Mouse (Mus musculus) liver, adult 2 months (tissue): ENCODE data around the gene Pip5k1b. TPM values are rescaled to one million over a fixed set of nuclear protein-coding genes. Genes with fewer than 3 reads are reported as not detected.

Experiments used
- DNase-seq: peaks from one replicate; pipeline ENCODE4 v3.0.0-alpha.2; 2011; ENCODE audit warnings: low read depth, low spot score; ENCODE audit errors: extremely low read depth
- H3K27ac ChIP-seq: fragments of 200-500 bp; replicated peaks from 2 replicates; pipeline ENCODE4 v1.5.1; 2012; ENCODE audit warnings: low read depth, mild to moderate bottlenecking, control low read depth, inconsistent platforms, low read length; ENCODE audit not compliant: insufficient read depth
- H3K27me3 ChIP-seq: fragments of 200-500 bp; 2 replicates; pipeline ENCODE4 v1.6.1; 2012; ENCODE audit warnings: mild to moderate bottlenecking, moderate library complexity, low read length, inconsistent platforms; ENCODE audit not compliant: control insufficient read depth, insufficient read depth
- H3K36me3 ChIP-seq: fragments of 200-500 bp; 2 replicates; pipeline ENCODE4 v1.6.1; 2012; ENCODE audit warnings: low read length, inconsistent platforms; ENCODE audit not compliant: control insufficient read depth, insufficient read depth
- H3K4me1 ChIP-seq: fragments of 200-500 bp; 2 replicates; pipeline ENCODE4 v1.6.1; 2011; ENCODE audit warnings: low read length; ENCODE audit not compliant: control insufficient read depth, insufficient read depth
- H3K4me3 ChIP-seq: fragments of 200-500 bp; 2 replicates; pipeline ENCODE4 v1.5.1; 2011; ENCODE audit warnings: low read depth, mild to moderate bottlenecking, control low read depth, low read length, moderate library complexity; ENCODE audit not compliant: insufficient read depth
- H3K79me2 ChIP-seq: fragments of 200-500 bp; 2 replicates; pipeline ENCODE4 v1.6.1; 2012; ENCODE audit warnings: inconsistent platforms, mild to moderate bottlenecking, low read length, moderate library complexity; ENCODE audit not compliant: control insufficient read depth, insufficient read depth
- H3K9ac ChIP-seq: fragments of 200-500 bp; 2 replicates; pipeline ENCODE4 v1.6.1; 2012; ENCODE audit warnings: low read depth, mild to moderate bottlenecking, control low read depth, inconsistent platforms, low read length
- CTCF ChIP-seq: fragments of 200-500 bp; IDR thresholded peaks from 2 replicates; pipeline ENCODE4 v1.5.1; 2011; ENCODE audit warnings: low read depth, low read length, control low read depth
- POLR2A ChIP-seq: fragments of 200-500 bp; IDR thresholded peaks from 2 replicates; pipeline ENCODE4 v1.6.1; 2011; ENCODE audit warnings: low read length, control low read depth; ENCODE audit not compliant: insufficient read depth; ENCODE audit errors: extremely low read depth
- WGBS: fragments of 180-500 bp; shearing (Covaris S2); methylation state at CpG from one replicate; pipeline ENCODE4 v1.1.7; 2018; 5-methylcytosine and 5-hydroxymethylcytosine counted together
- polyA plus RNA-seq: library from polyadenylated mRNA; depleted of rRNA; stranded (reverse); fragments of >200 nt; gene quantifications from 2 replicates; pipeline ENCODE4 v1.2.3, GENCODE M21; 2012
- total RNA-seq: library from RNA; depleted of rRNA; stranded (reverse); fragments of >200 nt; gene quantifications from 2 replicates; pipeline ENCODE4 v1.2.3, GENCODE M21; 2014

Gene Pip5k1b
- total and polyA plus RNA-seq, 2 experiments = under 0.01 TPM; not detected in 1

- Histone ChIP-seq H3K4me3 (no peak overlapping the region), H3K9ac (no peak overlapping the region), H3K4me1 (no peaks in the 10 kb centered on the region), H3K27ac (no peak overlapping the region), H3K36me3 (no peaks in the 10 kb centered on the region), H3K79me2 (no peaks in the 10 kb centered on the region), H3K27me3 (no peaks in the 10 kb centered on the region)
- TF ChIP-seq POLR2A (no peak), CTCF (no peak)
- WGBS = 55% methylated on average over 4 of the region's 4 CpGs
- no peak for DNase-seq
Measured at GRCm38 (mm10) chr19:24493887-24494286, 61.8 kb downstream of the Pip5k1b start.

DNA sequence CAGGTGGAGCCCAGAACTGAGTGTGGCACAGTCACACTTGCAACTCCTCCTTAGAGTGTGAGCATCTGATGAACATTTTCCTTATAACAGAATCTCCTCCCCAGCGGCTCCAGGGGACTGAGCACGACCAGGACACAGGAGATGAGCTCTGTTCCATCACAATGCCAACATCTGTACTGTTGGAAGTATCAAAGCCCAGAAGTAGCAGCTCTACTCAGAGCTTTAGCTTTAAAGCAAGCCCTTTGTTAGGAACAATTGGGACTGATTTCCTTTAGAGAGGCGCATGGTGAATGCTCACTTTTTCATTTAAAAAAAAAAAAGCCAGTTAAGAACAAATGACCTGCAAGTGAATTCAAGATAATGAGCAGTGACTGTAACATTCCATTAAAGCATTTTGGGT lies 63.8 kb downstream of the Pip5k1b start:
- no peaks in the 10 kb centered on the region for H3K27me3 ChIP-seq
- no peak overlapping the region for H3K4me3 ChIP-seq
- H3K27ac ChIP-seq = no peak overlapping the region
- H3K9ac ChIP-seq = no peak overlapping the region
- no peaks in the 10 kb centered on the region for H3K4me1 ChIP-seq
- H3K79me2 ChIP-seq = no peaks in the 10 kb centered on the region
- WGBS = 69% methylated on average over 3 of the region's 3 CpGs
- no peaks in the 10 kb centered on the region for H3K36me3 ChIP-seq
- TF ChIP-seq CTCF (no peak), POLR2A (no peak)
- DNase-seq = no peak

GRCm38 (mm10) chr19:24490275-24490674 lies 65.4 kb downstream of the Pip5k1b start:
- no peak for DNase-seq
- Histone ChIP-seq H3K36me3 (no peaks in the 10 kb centered on the region), H3K9ac (no peak overlapping the region), H3K79me2 (no peaks in the 10 kb centered on the region), H3K27me3 (no peaks in the 10 kb centered on the region), H3K27ac (no peak overlapping the region), H3K4me3 (no peak overlapping the region), H3K4me1 (no peaks in the 10 kb centered on the region)
- no peak for TF ChIP-seq CTCF
- no peak for TF ChIP-seq POLR2A
- WGBS = 52% methylated on average over 5 of the region's 5 CpGs

DNA sequence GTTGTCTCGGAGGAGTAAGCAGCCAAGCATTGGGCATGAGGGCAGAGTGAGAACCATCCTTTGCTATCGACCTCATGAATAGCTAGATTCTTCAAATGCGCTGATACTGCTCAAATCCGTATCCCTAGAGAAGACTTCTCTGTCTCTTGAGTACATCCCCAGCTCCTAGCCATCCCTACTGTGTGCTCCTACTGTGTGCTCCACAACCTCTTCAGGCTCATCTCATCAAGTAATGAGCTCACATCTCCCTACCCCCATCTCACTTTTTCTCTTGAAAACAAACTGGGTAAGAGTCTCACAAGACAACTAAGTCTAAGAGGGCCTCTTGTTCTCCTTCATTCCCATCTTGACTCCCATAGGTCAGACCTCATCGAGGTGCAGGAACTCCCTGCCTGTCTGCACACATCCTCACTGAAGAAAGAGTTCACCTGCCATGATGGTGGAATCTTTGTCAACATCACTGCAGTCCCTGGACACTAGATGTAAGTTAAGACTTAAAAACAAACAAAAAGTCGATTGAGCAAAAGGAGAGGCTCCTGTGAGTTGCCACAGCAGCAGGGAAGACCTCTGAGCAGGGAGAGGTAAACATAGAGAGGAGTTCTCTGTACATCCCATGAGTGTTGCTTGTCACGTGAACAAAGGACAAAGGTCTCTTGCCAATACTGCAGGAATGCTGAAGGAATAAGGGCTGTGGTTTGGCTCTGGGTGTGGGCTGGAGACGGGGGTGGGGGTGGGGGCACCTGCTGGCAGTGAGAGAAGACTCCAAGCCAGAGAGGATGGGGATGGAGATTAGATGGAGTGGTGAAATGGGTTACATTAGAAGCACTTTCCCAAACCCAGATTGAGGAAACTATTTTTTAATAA lies 69.0 kb downstream of the Pip5k1b start:
- 64% methylated on average over 8 of the region's 8 CpGs for WGBS
- Histone ChIP-seq H3K79me2 (no peaks in the 10 kb centered on the region), H3K36me3 (no peaks in the 10 kb centered on the region), H3K27me3 (no peaks in the 10 kb centered on the region), H3K9ac (no peak overlapping the region), H3K4me1 (no peaks in the 10 kb centered on the region), H3K4me3 (no peak overlapping the region), H3K27ac (no peak overlapping the region)
- no peak for DNase-seq
- TF ChIP-seq POLR2A (no peak), CTCF (no peak)

DNA sequence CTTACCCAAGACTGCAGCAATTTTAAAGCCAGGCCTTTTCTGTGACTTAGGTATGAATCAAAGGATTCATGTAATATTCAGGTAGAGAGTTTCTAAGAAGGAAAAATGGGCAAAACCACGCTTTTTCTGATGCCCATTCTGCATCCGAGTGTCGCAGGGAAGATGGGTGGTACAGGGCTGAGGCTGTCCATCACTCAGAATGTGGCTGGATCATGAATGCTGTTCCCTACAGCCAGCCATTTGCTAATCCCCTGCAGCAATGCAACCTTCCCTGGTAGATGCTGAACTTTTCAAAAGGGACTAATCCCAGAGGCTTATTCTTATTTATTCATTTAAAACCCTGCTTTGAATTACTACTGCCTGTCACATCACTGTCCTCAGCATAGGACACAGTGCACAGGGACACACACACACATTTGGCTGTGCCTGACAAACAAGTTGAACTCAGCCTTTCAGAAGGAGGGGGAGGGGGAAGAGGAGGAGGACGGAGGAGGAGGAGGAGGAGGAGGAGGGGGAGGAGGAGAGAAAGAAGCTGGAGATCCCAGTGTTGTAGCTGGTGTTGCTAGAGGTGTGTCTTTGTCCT lies 71.0 kb downstream of the Pip5k1b start:
- 72% methylated on average over 4 of the region's 4 CpGs for WGBS

GRCm38 (mm10) chr19:24480916-24481315 lies 74.8 kb downstream of the Pip5k1b start:
- no peaks in the 10 kb centered on the region for H3K36me3 ChIP-seq
- TF ChIP-seq CTCF (no peak), POLR2A (no peak)
- peaks cover 2% of the 10 kb centered on the region for H3K4me1 ChIP-seq
- H3K9ac ChIP-seq = no peak overlapping the region
- no peaks in the 10 kb centered on the region for H3K79me2 ChIP-seq
- WGBS = 25% methylated on average over 2 of the region's 2 CpGs
- H3K27me3 ChIP-seq = no peaks in the 10 kb centered on the region
- no peak overlapping the region for H3K4me3 ChIP-seq
- H3K27ac ChIP-seq = no peak overlapping the region
- peak; percentile 3 for DNase-seq

More for the DNA sequence above, 71.0 kb downstream of the Pip5k1b start:
- H3K27ac ChIP-seq = no peak overlapping the region
- no peak overlapping the region for H3K4me3 ChIP-seq
- no peaks in the 10 kb centered on the region for H3K27me3 ChIP-seq
- no peak for DNase-seq
- no peaks in the 10 kb centered on the region for H3K4me1 ChIP-seq
- TF ChIP-seq POLR2A (no peak), CTCF (no peak)
- H3K9ac ChIP-seq = no peak overlapping the region
- no peaks in the 10 kb centered on the region for H3K79me2 ChIP-seq
- no peaks in the 10 kb centered on the region for H3K36me3 ChIP-seq
